Mouse (Mus musculus): ENCODE measurements around the gene Colec11. TPM values are rescaled to one million over a fixed set of nuclear protein-coding genes. Genes with fewer than 3 reads are reported as not detected.

The Colec11 gene
- polyA plus RNA-seq, 2 experiments, result 0.32 to 0.36 TPM

- Histone ChIP-seq H3K4me1 (ENCODE audit: control insufficient read depth, insufficient read depth, low read length) (no peaks in the 10 kb centered on the region), H3K36me3 (ENCODE audit: control insufficient read depth, insufficient read depth, low read length) (peaks cover 41% of the 10 kb centered on the region), H3K4me2 (replicated peaks; ENCODE audit: low read depth, low read length, severe bottlenecking) (no peak overlapping the region), H3K9ac (ENCODE audit: low read depth, low read length, severe bottlenecking) (no peak overlapping the region), H3K4me3 (replicated peaks; ENCODE audit: low read length) (no peak overlapping the region), H3K27ac (replicated peaks; ENCODE audit: low read depth, low read length) (no peak overlapping the region), H3K9me3 (ENCODE audit: control insufficient read depth, low read length) (no peaks in the 10 kb centered on the region), H3K27me3 (ENCODE audit: control insufficient read depth, insufficient read depth, low read length) (no peaks in the 10 kb centered on the region)
- no peak for TF ChIP-seq POLR2A (IDR thresholded peaks at IDR 0.05; ENCODE audit: borderline replicate concordance, extremely low read depth, insufficient read depth, insufficient read length)
- WGBS, result 63% methylated on average over 4 of the region's 4 CpGs
- DNase-seq (ENCODE audit: low spot score), result no peak
- no peak for ATAC-seq (ENCODE audit: low FRiP score, low read depth)
Observed at GRCm38 (mm10) chr12:28627092-28627491, 3.9 kb upstream of the Colec11 start.

GRCm38 (mm10) chr12:28625407-28625806, 2.2 kb upstream of the Colec11 start:
- Histone ChIP-seq H3K4me3 (replicated peaks; ENCODE audit: low read length) (no peak overlapping the region), H3K27ac (replicated peaks; ENCODE audit: low read depth, low read length) (no peak overlapping the region), H3K4me2 (replicated peaks; ENCODE audit: low read depth, low read length, severe bottlenecking) (no peak overlapping the region), H3K36me3 (ENCODE audit: control insufficient read depth, insufficient read depth, low read length) (peaks cover 24% of the 10 kb centered on the region), H3K4me1 (ENCODE audit: control insufficient read depth, insufficient read depth, low read length) (no peaks in the 10 kb centered on the region), H3K27me3 (ENCODE audit: control insufficient read depth, insufficient read depth, low read length) (no peaks in the 10 kb centered on the region), H3K9ac (ENCODE audit: low read depth, low read length, severe bottlenecking) (no peak overlapping the region), H3K9me3 (ENCODE audit: control insufficient read depth, low read length) (no peaks in the 10 kb centered on the region)
- ATAC-seq (ENCODE audit: low FRiP score, low read depth) (no peak), DNase-seq (ENCODE audit: low spot score) (no peak)
- whole genome bisulfite sequencing, result 85% methylated on average over 7 of the region's 7 CpGs
- TF ChIP-seq POLR2A (IDR thresholded peaks at IDR 0.05; ENCODE audit: borderline replicate concordance, extremely low read depth, insufficient read depth, insufficient read length), result no peak

GRCm38 (mm10) chr12:28624251-28624650, 1.1 kb upstream of the Colec11 start:
- Histone ChIP-seq H3K4me1 (ENCODE audit: control insufficient read depth, insufficient read depth, low read length) (no peaks in the 10 kb centered on the region), H3K27me3 (ENCODE audit: control insufficient read depth, insufficient read depth, low read length) (no peaks in the 10 kb centered on the region), H3K4me2 (replicated peaks; ENCODE audit: low read depth, low read length, severe bottlenecking) (no peak overlapping the region), H3K9ac (ENCODE audit: low read depth, low read length, severe bottlenecking) (no peak overlapping the region), H3K4me3 (replicated peaks; ENCODE audit: low read length) (no peak overlapping the region), H3K27ac (replicated peaks; ENCODE audit: low read depth, low read length) (no peak overlapping the region), H3K36me3 (ENCODE audit: control insufficient read depth, insufficient read depth, low read length) (peaks cover 13% of the 10 kb centered on the region), H3K9me3 (ENCODE audit: control insufficient read depth, low read length) (no peaks in the 10 kb centered on the region)
- no peak for DNase-seq (ENCODE audit: low spot score)
- 84% methylated on average over 2 of the region's 2 CpGs for WGBS
- TF ChIP-seq POLR2A (IDR thresholded peaks at IDR 0.05; ENCODE audit: borderline replicate concordance, extremely low read depth, insufficient read depth, insufficient read length), result no peak
- no peak for ATAC-seq (ENCODE audit: low FRiP score, low read depth)

DNA sequence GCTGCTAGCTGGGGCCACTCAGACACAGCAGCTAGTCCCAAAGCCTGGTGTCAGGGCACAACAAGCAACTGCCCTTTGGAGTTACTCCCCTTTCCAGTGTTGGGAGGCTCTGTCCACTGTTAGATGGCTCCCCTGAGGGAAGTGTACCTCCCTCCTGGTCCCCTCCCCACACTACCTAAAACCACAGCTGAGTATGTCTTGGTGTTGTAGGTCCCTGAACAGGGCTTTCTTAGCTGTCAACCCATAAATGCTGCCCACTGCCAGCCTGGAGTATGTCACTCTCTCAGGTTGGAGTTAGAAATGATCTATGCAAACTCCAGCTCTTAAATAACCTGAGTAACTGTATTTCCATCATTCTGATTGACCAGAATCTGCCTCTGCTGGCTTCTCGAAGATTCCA, 536 bp downstream of the Colec11 start:
- H3K4me2 ChIP-seq (replicated peaks; ENCODE audit: low read depth, low read length, severe bottlenecking), result no peak overlapping the region

DNA sequence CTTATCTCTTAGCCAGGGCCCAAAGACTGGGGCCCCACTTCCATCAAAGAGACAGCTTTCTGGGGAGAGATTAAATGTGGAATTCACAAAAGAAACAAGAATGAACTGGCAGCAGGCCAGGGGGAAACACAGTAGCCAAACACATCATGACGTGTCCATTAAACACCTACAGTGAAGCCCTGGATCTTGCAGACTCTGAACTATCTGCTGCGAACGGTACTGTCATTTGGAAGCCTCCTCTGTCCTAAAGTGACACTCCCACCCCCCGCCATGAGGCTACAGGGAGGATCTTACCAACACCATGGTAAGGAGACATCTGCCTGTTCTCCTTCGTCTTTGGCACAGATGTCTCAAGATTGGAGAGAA, 1.0 kb downstream of the Colec11 start:
- TF ChIP-seq POLR2A (IDR thresholded peaks at IDR 0.05; ENCODE audit: borderline replicate concordance, extremely low read depth, insufficient read depth, insufficient read length), result no peak
- Histone ChIP-seq H3K4me1 (ENCODE audit: control insufficient read depth, insufficient read depth, low read length) (no peaks in the 10 kb centered on the region), H3K27ac (replicated peaks; ENCODE audit: low read depth, low read length) (no peak overlapping the region), H3K27me3 (ENCODE audit: control insufficient read depth, insufficient read depth, low read length) (no peaks in the 10 kb centered on the region), H3K9me3 (ENCODE audit: control insufficient read depth, low read length) (no peaks in the 10 kb centered on the region), H3K4me2 (replicated peaks; ENCODE audit: low read depth, low read length, severe bottlenecking) (no peak overlapping the region), H3K4me3 (replicated peaks; ENCODE audit: low read length) (no peak overlapping the region), H3K36me3 (ENCODE audit: control insufficient read depth, insufficient read depth, low read length) (no peaks in the 10 kb centered on the region), H3K9ac (ENCODE audit: low read depth, low read length, severe bottlenecking) (no peak overlapping the region)
- DNase-seq (ENCODE audit: low spot score) (no peak), ATAC-seq (ENCODE audit: low FRiP score, low read depth) (no peak)
- 58% methylated on average over 5 of the region's 5 CpGs for WGBS

More for the DNA sequence above, 536 bp downstream of the Colec11 start:
- no peak overlapping the region for H3K9ac ChIP-seq (ENCODE audit: low read depth, low read length, severe bottlenecking)
- no peaks in the 10 kb centered on the region for H3K4me1 ChIP-seq (ENCODE audit: control insufficient read depth, insufficient read depth, low read length)
- H3K27ac ChIP-seq (replicated peaks; ENCODE audit: low read depth, low read length), result no peak overlapping the region
- whole genome bisulfite sequencing, result 77% methylated on average over 1 of the region's 1 CpGs
- ATAC-seq (ENCODE audit: low FRiP score, low read depth) (no peak), DNase-seq (ENCODE audit: low spot score) (no peak)
- no peak for TF ChIP-seq POLR2A (IDR thresholded peaks at IDR 0.05; ENCODE audit: borderline replicate concordance, extremely low read depth, insufficient read depth, insufficient read length)
- H3K27me3 ChIP-seq (ENCODE audit: control insufficient read depth, insufficient read depth, low read length), result no peaks in the 10 kb centered on the region
- no peak overlapping the region for H3K4me3 ChIP-seq (replicated peaks; ENCODE audit: low read length)
- H3K36me3 ChIP-seq (ENCODE audit: control insufficient read depth, insufficient read depth, low read length), result no peaks in the 10 kb centered on the region
- H3K9me3 ChIP-seq (ENCODE audit: control insufficient read depth, low read length), result no peaks in the 10 kb centered on the region
